Mouse (Mus musculus): ENCODE measurements around the gene Lrp5. TPM values are rescaled to one million over a fixed set of nuclear protein-coding genes. Genes with fewer than 3 reads are reported as not detected.
"Not testable (repeated sequence)": the region's sequence is repeated elsewhere in the genome, so short reads cannot be mapped to it uniquely, and the experiment has no call there.

Gene Lrp5
- total and polyA plus RNA-seq, 2 experiments from 2014 or later, result 0.56 to 11.1 TPM

- ATAC-seq (no peak), DNase-seq (peak; percentile 4)
- Histone ChIP-seq H3K9me3 (ENCODE audit: low read length) (no peaks in the 10 kb centered on the region), H3K4me3 (ENCODE audit: low read depth, low read length) (no peak overlapping the region), H3K9ac (no peak overlapping the region), H3K36me3 (ENCODE audit: insufficient read depth) (peaks cover 18% of the 10 kb centered on the region), H3K27ac (ENCODE audit: low read depth, low read length) (no peak overlapping the region), H3K27me3 (ENCODE audit: insufficient read depth, low read length) (no peaks in the 10 kb centered on the region), H3K4me2 (ENCODE audit: low read depth) (no peak overlapping the region), H3K4me1 (ENCODE audit: insufficient read depth) (no peaks in the 10 kb centered on the region)
- no peak for TF ChIP-seq CTCF (IDR thresholded peaks at IDR 0.05; ENCODE audit: low read depth)
- WGBS, result 83% methylated on average over 2 of the region's 2 CpGs
Measured at GRCm38 (mm10) chr19:3610886-3611285, 75.5 kb downstream of the Lrp5 start.

DNA sequence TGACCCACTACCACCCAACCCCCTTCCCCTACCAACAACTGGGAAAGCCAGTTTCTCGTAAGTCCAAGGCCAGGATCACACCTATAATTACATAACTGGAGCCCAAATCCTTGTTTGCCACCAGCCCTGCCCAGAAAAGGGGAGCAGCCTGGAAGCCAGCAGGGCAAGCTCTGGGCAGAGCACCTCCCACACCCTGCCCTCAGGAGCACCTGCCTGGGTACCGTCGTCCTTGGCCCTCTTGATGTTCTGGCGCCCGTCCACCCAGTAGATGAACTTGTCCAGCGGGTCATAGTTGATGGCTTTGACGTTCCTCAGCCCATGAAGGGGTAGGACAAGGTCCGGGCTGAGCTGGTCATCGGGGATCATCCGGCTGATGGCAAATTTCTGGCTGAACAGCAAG, 76.5 kb downstream of the Lrp5 start:
- H3K36me3 ChIP-seq (ENCODE audit: insufficient read depth), result peaks cover 14% of the 10 kb centered on the region
- H3K9me3 ChIP-seq (ENCODE audit: low read length), result no peaks in the 10 kb centered on the region
- no peak for ATAC-seq
- H3K27ac ChIP-seq (ENCODE audit: low read depth, low read length), result no peak overlapping the region
- no peaks in the 10 kb centered on the region for H3K27me3 ChIP-seq (ENCODE audit: insufficient read depth, low read length)
- H3K9ac ChIP-seq, result no peak overlapping the region
- H3K4me2 ChIP-seq (ENCODE audit: low read depth), result no peak overlapping the region
- WGBS, result 94% methylated on average over 10 of the region's 10 CpGs
- no peak for DNase-seq
- H3K4me1 ChIP-seq (ENCODE audit: insufficient read depth), result no peaks in the 10 kb centered on the region
- H3K4me3 ChIP-seq (ENCODE audit: low read depth, low read length), result no peak overlapping the region
- no peak for TF ChIP-seq CTCF (IDR thresholded peaks at IDR 0.05; ENCODE audit: low read depth)

DNA sequence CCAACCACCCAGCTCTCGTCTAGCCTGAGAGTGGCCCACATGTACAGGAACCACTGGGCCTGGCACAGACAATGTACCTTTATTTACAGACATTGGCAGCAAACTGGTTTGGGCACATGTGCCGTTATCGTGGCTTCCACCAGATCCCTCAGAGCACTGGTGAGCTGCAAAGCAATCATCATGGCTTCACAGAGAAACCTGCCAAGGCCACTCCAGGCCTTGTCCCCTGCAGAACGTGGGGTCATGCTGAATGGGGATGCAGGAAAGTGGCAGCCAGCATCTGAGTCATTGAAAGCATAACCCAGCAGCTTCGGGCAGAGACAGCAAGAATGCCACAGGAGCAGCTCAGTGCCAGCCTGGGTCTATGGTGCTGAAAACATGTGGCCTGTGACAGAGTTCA, 92.0 kb downstream of the Lrp5 start:
- no peak for TF ChIP-seq CTCF (IDR thresholded peaks at IDR 0.05; ENCODE audit: low read depth)
- no peaks in the 10 kb centered on the region for H3K27me3 ChIP-seq (ENCODE audit: insufficient read depth, low read length)
- no peak for DNase-seq
- no peak overlapping the region for H3K4me3 ChIP-seq (ENCODE audit: low read depth, low read length)
- 89% methylated on average over 5 of the region's 5 CpGs for WGBS
- ATAC-seq, result no peak
- H3K9me3 ChIP-seq (ENCODE audit: low read length), result no peaks in the 10 kb centered on the region
- no peaks in the 10 kb centered on the region for H3K4me1 ChIP-seq (ENCODE audit: insufficient read depth)
- no peak overlapping the region for H3K9ac ChIP-seq
- peaks cover 26% of the 10 kb centered on the region for H3K36me3 ChIP-seq (ENCODE audit: insufficient read depth)
- no peak overlapping the region for H3K4me2 ChIP-seq (ENCODE audit: low read depth)
- no peak overlapping the region for H3K27ac ChIP-seq (ENCODE audit: low read depth, low read length)

GRCm38 (mm10) chr19:3593379-3594055, 92.8 kb downstream of the Lrp5 start:
- Histone ChIP-seq H3K36me3 (ENCODE audit: insufficient read depth) (peaks cover 26% of the 10 kb centered on the region), H3K4me2 (ENCODE audit: low read depth) (no peak overlapping the region), H3K9me3 (ENCODE audit: low read length) (no peaks in the 10 kb centered on the region), H3K27ac (ENCODE audit: low read depth, low read length) (no peak overlapping the region), H3K4me3 (ENCODE audit: low read depth, low read length) (no peak overlapping the region), H3K4me1 (ENCODE audit: insufficient read depth) (no peaks in the 10 kb centered on the region), H3K9ac (no peak overlapping the region), H3K27me3 (ENCODE audit: insufficient read depth, low read length) (no peaks in the 10 kb centered on the region)
- no peak for DNase-seq
- no peak for ATAC-seq
- TF ChIP-seq CTCF (IDR thresholded peaks at IDR 0.05; ENCODE audit: low read depth), result no peak
- WGBS, result 88% methylated on average over 7 of the region's 7 CpGs

DNA sequence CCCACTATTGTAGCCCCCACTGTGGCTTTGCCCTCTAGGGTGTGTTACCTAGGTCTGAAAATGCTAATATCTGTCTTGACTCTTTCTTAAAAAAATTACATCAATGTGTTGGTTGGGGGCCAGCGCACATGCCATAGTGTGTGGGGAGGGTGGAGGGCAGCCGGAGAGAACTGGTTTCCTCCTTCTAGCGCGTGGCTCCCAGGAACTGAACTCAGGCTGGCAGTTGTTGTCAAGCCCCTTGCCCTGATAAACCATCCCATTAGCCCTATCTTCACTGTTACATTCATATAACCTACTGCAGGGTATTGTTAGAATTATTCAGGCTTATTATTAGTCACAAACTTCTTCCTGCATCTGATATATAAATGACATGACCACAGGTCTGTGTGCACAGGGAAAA, 96.4 kb downstream of the Lrp5 start:
- ATAC-seq, result no peak
- H3K4me1 ChIP-seq (ENCODE audit: insufficient read depth), result no peaks in the 10 kb centered on the region
- no peaks in the 10 kb centered on the region for H3K27me3 ChIP-seq (ENCODE audit: insufficient read depth, low read length)
- no peak overlapping the region for H3K27ac ChIP-seq (ENCODE audit: low read depth, low read length)
- TF ChIP-seq CTCF (IDR thresholded peaks at IDR 0.05; ENCODE audit: low read depth), result no peak
- no peak overlapping the region for H3K4me3 ChIP-seq (ENCODE audit: low read depth, low read length)
- H3K9me3 ChIP-seq (ENCODE audit: low read length), result no peaks in the 10 kb centered on the region
- no peak overlapping the region for H3K4me2 ChIP-seq (ENCODE audit: low read depth)
- 94% methylated on average over 4 of the region's 4 CpGs for WGBS
- peaks cover 32% of the 10 kb centered on the region for H3K36me3 ChIP-seq (ENCODE audit: insufficient read depth)
- no peak overlapping the region for H3K9ac ChIP-seq
- no peak for DNase-seq

DNA sequence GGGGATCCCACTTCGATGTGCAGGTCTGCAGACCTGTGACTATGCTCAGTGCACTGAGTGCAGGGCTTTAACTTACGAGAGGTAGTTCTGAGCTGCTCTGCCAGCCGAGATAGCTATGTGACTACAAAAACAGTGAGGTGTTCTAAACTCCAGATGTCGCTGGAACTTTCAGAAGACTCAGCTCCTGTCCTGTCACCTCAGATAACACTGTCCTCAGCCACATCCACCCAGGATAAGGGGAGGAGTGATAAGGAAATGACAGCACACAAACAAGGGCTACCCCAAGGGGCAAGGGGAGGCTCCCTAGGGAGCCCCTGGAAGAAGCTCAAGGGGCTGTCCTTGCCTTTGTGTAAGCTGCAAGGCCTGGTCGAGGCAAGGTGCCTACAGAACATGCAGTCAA, 96.8 kb downstream of the Lrp5 start:
- DNase-seq (no peak), ATAC-seq (no peak)
- no peak overlapping the region for H3K4me2 ChIP-seq (ENCODE audit: low read depth)
- 88% methylated on average over 5 of the region's 5 CpGs for WGBS
- no peaks in the 10 kb centered on the region for H3K27me3 ChIP-seq (ENCODE audit: insufficient read depth, low read length)
- no peak overlapping the region for H3K4me3 ChIP-seq (ENCODE audit: low read depth, low read length)
- H3K36me3 ChIP-seq (ENCODE audit: insufficient read depth), result peaks cover 32% of the 10 kb centered on the region
- H3K27ac ChIP-seq (ENCODE audit: low read depth, low read length), result no peak overlapping the region
- H3K4me1 ChIP-seq (ENCODE audit: insufficient read depth), result no peaks in the 10 kb centered on the region
- TF ChIP-seq CTCF (IDR thresholded peaks at IDR 0.05; ENCODE audit: low read depth), result no peak
- H3K9me3 ChIP-seq (ENCODE audit: low read length), result no peaks in the 10 kb centered on the region
- no peak overlapping the region for H3K9ac ChIP-seq

DNA sequence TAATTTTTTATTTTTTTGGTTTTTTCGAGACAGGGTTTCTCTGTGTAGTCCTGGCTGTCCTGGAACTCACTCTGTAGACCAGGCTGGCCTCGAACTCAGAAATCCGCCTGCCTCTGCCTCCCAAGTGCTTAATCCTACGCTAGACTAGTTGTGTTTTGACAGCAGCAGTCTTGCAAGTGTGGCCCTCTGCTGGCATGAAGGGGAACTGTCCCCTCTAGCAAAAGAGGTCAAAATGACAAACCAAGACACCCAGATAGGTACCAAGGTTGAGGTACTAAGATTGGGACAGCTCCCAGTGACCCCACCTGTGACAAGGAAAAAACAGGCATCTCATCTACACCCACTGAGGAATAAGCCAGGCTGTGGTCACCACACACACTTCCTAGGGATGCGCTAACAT, 98.6 kb downstream of the Lrp5 start:
- peak; percentile 42 for TF ChIP-seq CTCF (IDR thresholded peaks at IDR 0.05; ENCODE audit: low read depth)
- 90% methylated on average over 5 of the region's 5 CpGs for WGBS
- not testable (repeated sequence) for DNase-seq; H3K4me3 ChIP-seq (ENCODE audit: low read depth, low read length); ATAC-seq; H3K4me1 ChIP-seq (ENCODE audit: insufficient read depth); H3K4me2 ChIP-seq (ENCODE audit: low read depth); H3K27ac ChIP-seq (ENCODE audit: low read depth, low read length); H3K9ac ChIP-seq; H3K9me3 ChIP-seq (ENCODE audit: low read length); H3K27me3 ChIP-seq (ENCODE audit: insufficient read depth, low read length)
- H3K36me3 ChIP-seq (ENCODE audit: insufficient read depth), result peaks cover 22% of the 10 kb centered on the region

Data from forebrain, postnatal 0 days (tissue).